Mouse (Mus musculus): ENCODE results near the gene Uprt.

Uprt gene

GRCm38 (mm10) chrX:104482572-104483443 is at the start of gene Uprt:
Uprt (plus strand) TSS chrX:104482818.
- DNase-seq: peak; percentile 67 to 70

DNA sequence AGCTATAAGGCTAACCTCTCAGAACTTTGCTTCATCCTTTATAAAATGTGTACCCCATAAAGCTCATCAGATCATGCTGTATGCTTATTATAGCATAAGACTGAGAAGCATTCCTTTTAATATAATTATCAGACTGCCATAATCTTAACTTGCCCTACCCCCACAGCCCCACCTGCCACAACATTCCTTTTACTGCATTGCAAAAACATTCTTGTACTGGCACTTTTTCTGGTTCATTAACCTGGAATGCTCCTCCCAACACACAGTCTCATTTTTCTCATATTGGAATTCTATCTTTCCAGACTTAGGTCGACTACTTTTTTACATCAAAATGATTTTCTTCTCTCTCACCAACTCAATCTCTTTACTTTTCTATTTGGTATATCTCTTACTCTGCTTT is 49.2 kb upstream of the Uprt start:
- DNase-seq: no peak

GRCm38 (mm10) chrX:104452433-104452832 is 30.2 kb upstream of the Uprt start:
- DNase-seq: no peak

GRCm38 (mm10) chrX:104461755-104462154 is 20.9 kb upstream of the Uprt start:
- DNase-seq: no peak

DNA sequence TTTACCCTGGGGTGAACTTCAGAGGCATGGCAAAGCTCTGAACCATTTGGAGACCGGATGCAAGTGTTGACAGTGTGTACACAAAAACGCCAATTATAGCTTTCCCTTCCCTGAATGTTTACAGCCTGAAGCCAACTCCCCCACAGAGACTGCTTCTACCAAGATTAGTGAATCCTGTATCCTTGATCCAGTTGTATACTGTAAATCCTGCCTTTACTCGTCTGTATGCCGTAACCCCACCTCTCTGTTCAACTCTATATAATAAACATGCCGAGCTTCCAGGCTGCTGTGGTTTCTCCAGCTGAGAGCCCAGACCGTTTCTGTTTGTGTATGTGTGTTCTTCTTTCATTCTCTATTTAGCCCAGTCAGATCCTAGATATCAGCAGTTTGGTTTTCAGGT is 18.2 kb upstream of the Uprt start:
- no peak for DNase-seq

GRCm38 (mm10) chrX:104478041-104478440 is 4.6 kb upstream of the Uprt start:
- DNase-seq: peak; percentile 13 to 27

- peak; percentile 22 to 23 for DNase-seq
Measured at GRCm38 (mm10) chrX:104483444-104483808, 808 bp downstream of the Uprt start.

DNA sequence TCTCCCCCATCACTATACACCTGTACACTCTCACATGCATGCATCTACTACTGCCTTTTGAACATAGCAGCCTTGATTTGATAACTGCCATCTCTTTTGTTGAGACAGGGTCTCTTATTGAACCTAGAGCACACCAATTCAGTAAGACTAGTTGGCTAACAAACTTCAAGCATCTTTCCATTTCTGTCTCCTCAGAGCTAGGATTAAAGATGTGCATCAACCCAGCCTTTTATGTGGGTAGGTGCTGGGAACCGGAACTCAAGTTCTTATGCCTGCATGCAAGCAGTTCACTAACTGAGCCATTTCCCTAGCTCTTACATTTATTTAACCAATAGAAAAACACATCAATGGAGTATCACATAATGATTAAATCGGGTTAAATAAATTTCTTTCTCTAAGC is 3.0 kb downstream of the Uprt start:
- DNase-seq: no peak

DNA sequence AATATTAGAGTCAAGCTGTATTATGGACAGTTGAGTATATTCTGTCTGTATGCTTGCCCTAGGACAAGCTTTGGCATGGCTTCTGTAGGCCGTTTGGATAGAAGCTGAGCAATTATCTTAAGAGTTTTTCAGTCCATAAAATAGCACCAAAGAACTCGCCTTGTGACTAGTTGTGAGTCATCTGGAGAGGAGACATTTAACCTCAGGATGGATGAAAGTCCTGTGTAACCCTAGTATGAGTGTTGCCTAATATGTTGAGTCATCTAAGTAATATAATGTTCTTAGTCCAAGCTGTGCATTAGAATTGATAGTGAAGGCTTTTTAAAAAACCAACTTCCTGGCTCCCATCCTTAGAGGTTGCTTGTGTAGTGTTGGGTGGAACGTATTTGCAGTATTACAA is 5.4 kb downstream of the Uprt start:
- no peak for DNase-seq

DNA sequence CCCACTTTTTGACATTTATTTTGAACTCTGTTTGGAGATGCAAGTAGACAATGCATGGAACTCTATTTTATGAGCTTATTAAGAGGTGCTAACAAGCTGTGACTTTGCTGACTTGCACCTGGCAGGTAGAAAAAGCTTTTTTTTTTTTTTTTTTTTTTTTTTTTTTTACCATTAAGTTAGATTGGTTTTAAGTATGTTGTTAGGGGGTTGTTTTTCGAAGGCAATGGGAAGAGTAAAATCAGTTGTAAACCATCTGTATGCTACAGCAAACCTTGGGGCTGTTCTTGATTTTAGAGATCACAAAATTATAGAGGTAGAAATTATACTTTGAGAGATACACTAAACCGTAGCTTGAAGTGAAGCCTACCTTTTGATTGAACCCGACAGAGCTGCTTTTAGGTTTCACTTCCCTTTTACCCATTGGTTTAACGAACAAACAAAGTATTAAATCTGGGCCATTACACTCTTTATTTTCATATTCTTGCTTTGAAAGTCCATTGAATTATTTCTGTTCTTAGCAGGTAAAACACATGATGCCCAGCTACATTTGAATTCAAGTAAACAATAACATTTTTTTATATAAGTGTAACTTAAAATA is 6.4 kb downstream of the Uprt start:
- peak in 1 of 2 experiments; percentile 16 for DNase-seq

DNA sequence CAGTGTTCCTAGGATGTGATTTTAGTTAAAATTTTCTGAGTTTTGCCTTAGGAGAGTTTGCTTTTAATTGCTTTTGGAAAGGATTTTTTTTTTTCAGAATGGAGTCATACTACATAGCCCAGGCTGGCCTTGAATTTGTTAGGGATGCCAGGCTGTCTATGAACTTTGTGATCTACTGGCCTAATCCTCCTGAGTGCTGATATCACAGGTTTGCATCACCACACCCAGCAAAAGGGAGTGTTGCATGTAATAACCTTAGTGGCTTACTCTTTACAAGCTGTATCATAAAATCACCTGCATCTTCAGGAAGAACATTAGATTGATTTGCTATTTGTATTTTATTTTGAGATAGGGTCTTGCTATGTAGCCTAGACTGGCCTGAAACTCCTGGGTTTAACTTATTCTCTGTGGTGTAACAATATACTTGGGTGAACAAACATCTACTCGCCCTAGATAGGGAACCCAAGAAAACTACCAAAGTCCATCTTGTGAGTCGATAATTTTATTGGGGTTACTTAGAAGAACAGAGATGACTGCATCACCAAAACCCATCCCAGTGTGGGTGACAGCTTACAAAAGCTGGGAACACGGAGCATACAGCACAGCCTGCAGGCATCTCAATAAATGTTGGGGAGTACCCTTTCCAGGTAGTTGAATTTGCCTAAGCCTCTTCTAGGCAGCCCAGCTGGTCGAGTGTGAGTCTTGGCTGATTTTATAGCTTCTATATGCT is 7.2 kb downstream of the Uprt start:
- DNase-seq: no peak

DNA sequence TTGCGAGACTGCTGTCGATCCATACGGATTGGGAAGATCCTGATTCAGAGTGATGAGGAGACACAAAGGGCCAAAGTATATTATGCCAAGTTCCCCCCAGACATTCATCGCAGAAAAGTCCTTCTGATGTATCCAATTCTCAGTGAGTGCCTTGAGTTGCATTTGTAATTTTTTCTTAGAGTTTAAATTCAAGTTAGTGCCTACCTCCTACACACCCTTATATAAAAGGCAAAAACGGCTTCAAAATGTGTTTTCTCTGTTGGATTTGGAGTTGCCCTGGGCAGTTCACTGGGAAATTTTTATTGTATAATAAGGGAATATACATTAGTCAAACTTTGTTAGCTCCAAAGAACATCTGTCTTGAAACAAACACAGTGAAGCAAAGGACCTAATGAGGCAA is 19.1 kb downstream of the Uprt start:
- no peak for DNase-seq

GRCm38 (mm10) chrX:104542635-104543034 is 60.0 kb downstream of the Uprt start:
- DNase-seq: no peak

DNA sequence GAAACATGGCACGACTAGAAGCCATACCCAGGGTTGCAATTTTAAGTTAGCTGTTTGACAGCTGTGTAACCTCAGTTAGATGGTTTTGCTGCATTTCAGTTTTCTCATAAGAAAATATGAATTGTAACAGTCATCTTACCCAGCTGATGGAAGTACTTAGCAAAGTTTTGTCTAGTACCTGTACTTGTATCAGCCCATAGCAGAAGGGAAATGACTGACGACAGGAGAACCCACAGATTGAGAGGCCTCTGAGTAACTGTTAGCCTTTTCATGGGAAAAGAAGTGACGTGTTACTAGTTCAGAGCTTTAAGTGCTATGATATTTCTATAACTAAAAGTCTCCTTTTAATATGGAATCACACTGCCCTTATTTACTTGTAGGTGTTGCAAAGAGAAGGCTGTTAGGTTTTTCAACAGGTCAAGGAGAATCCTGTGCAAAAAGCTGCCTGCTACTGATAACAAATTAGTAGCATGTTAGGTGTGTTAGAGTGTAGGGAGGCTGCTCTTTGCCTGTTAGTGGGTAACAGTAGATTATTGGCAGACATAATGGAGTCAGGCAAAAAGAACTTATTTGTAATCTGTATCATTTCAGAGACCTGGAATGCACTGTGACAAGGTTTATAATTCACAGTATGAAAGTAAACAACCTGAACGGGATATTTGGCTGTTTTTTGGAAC is 61.4 kb downstream of the Uprt start:
- DNase-seq: no peak

- DNase-seq: no peak
Measured at GRCm38 (mm10) chrX:104545283-104545682, 62.7 kb downstream of the Uprt start.

All from B cell, adult 2 months (primary cell).